Mouse (Mus musculus) embryonic stem cell, embryonic (primary cell): ENCODE measurements around the gene Slc28a1.
"Not testable (repeated sequence)": the region's sequence is repeated elsewhere in the genome, so short reads cannot be mapped to it uniquely, and the experiment has no call there.

ENCODE experiments used
- CTCF ChIA-PET, 4 experiments: fragments of 300-600 bp in 2 of 4; fragments of 350-600 bp in 2 of 4; sonication (Branson Sonifier 250); formaldehyde crosslinking; loops; one replicate each; lab custom pipeline; 2022; ENCODE audit warnings: inconsistent platforms in 2 of 4; lab: Charles Lee
- POLR2A ChIA-PET, 4 experiments: fragments of 300-600 bp in 2 of 4; fragments of 350-600 bp in 2 of 4; sonication (Branson Sonifier 250); formaldehyde crosslinking; loops; one replicate each; lab custom pipeline; 2022; ENCODE audit warnings: antibody characterized with exemption in 4 of 4, inconsistent platforms in 1 of 4; lab: Charles Lee

Slc28a1 gene

GRCm38 (mm10) chr7:81174654-81175053 is 60.1 kb downstream of the Slc28a1 start:
- ChIA-PET POLR2A (interaction anchor here in 2 of 4 experiments (0.6 to 2.9 kb wide), 7 partner anchors 10 to 419 kb away, joined by 3 to 8 read pairs (median 3); no protein-coding TSS in a partner anchor), CTCF (interaction anchor here in 2 of 4 experiments (1.5 to 2.7 kb wide), 2 partner anchors 8 to 34 kb away, joined by 3 to 13 read pairs; no protein-coding TSS in a partner anchor)

- POLR2A ChIA-PET = interaction anchor here in 3 of 4 experiments (0.5 to 2.9 kb wide), 17 partner anchors 9 to 439 kb away, joined by 3 to 9 read pairs (median 4); no protein-coding TSS in a partner anchor
- CTCF ChIA-PET = interaction anchor here (0.6 to 2.7 kb wide), 6 partner anchors 9 to 163 kb away, joined by 3 to 13 read pairs (median 3); no protein-coding TSS in a partner anchor
Measured at GRCm38 (mm10) chr7:81176187-81176769, 61.7 kb downstream of the Slc28a1 start.

GRCm38 (mm10) chr7:81179494-81179893 is 64.9 kb downstream of the Slc28a1 start:
- CTCF ChIA-PET = interaction anchor here in 1 of 4 experiments (0.7 kb wide), 1 partner anchor 1035 kb away, joined by 3 read pairs; no protein-coding TSS in a partner anchor

GRCm38 (mm10) chr7:81182492-81183175 is 68.0 kb downstream of the Slc28a1 start:
- ChIA-PET POLR2A (interaction anchor here in 3 of 4 experiments (0.9 to 3.6 kb wide), 20 partner anchors 8 to 162 kb away, joined by 3 to 14 read pairs (median 4); partner anchors contain the start of gene Alpk3 (in 1 of the 3)), CTCF (interaction anchor here in 2 of 4 experiments (0.6 to 2.5 kb wide), 9 partner anchors 9 to 542 kb away, joined by 3 to 6 read pairs (median 4); no protein-coding TSS in a partner anchor)

More at GRCm38 (mm10) chr7:81179494-81179893, 64.9 kb downstream of the Slc28a1 start:
- POLR2A ChIA-PET = interaction anchor here in 3 of 4 experiments (0.6 to 2.1 kb wide), 7 partner anchors 9 to 323 kb away, joined by 3 to 5 read pairs (median 4); no protein-coding TSS in a partner anchor

GRCm38 (mm10) chr7:81183181-81183580 is 68.6 kb downstream of the Slc28a1 start:
- ChIA-PET POLR2A (interaction anchor here in 3 of 4 experiments (0.6 to 3.6 kb wide), 21 partner anchors 8 to 1037 kb away, joined by 3 to 14 read pairs (median 4); partner anchors contain the start of genes Alpk3 (in 1 of the 3) and Rps17 (in 1 of the 3)), CTCF (interaction anchor here in 2 of 4 experiments (0.7 to 2.5 kb wide), 6 partner anchors 10 to 123 kb away, joined by 3 to 6 read pairs (median 4); no protein-coding TSS in a partner anchor)

- POLR2A ChIA-PET = interaction anchor here in 3 of 4 experiments (1.0 to 2.0 kb wide), 4 partner anchors 18 to 161 kb away, joined by 3 to 7 read pairs (median 5); partner anchors contain the start of gene Rps17 (in 1 of the 3)
- CTCF ChIA-PET = no interaction called here
Measured at GRCm38 (mm10) chr7:81184136-81184535, 69.5 kb downstream of the Slc28a1 start.

- CTCF ChIA-PET = no interaction called here
- POLR2A ChIA-PET = interaction anchor here in 1 of 4 experiments (1.3 kb wide), 1 partner anchor 8 kb away, joined by 3 read pairs; no protein-coding TSS in a partner anchor
Measured at GRCm38 (mm10) chr7:81184651-81185050, 70.1 kb downstream of the Slc28a1 start.

GRCm38 (mm10) chr7:81186036-81186435 is 71.4 kb downstream of the Slc28a1 start:
- CTCF ChIA-PET = not testable (repeated sequence)
- POLR2A ChIA-PET = interaction anchor here in 1 of 4 experiments (1.3 kb wide), 1 partner anchor 9 kb away, joined by 3 read pairs; no protein-coding TSS in a partner anchor

- CTCF ChIA-PET = interaction anchor here in 1 of 4 experiments (1.7 kb wide), 1 partner anchor 22 kb away, joined by 4 read pairs; no protein-coding TSS in a partner anchor
Measured at GRCm38 (mm10) chr7:81189180-81189579, 74.6 kb downstream of the Slc28a1 start.

GRCm38 (mm10) chr7:81195509-81195908 is 80.9 kb downstream of the Slc28a1 start:
- POLR2A ChIA-PET = interaction anchor here in 2 of 4 experiments (1.0 to 1.3 kb wide), 3 partner anchors 17 to 46 kb away, joined by 3 read pairs; no protein-coding TSS in a partner anchor
- CTCF ChIA-PET = no interaction called here

More at GRCm38 (mm10) chr7:81189180-81189579, 74.6 kb downstream of the Slc28a1 start:
- POLR2A ChIA-PET = interaction anchor here in 3 of 4 experiments (0.6 to 3.8 kb wide), 10 partner anchors 10 to 1033 kb away, joined by 3 to 23 read pairs (median 4); partner anchors contain the start of genes Pde8a (in 1 of the 3) and Rps17 (in 1 of the 3)

GRCm38 (mm10) chr7:81196796-81197195 is 82.2 kb downstream of the Slc28a1 start:
- ChIA-PET POLR2A (interaction anchor here in 3 of 4 experiments (1.0 to 4.4 kb wide), 6 partner anchors 15 to 149 kb away, joined by 3 to 44 read pairs (median 3); partner anchors contain the start of genes Pde8a (in 1 of the 3) and Rps17 (in 1 of the 3)), CTCF (no interaction called here)

- POLR2A ChIA-PET = interaction anchor here in 3 of 4 experiments (0.6 to 4.4 kb wide), 9 partner anchors 8 to 1173 kb away, joined by 3 to 44 read pairs (median 5); partner anchors contain the start of genes Pde8a (in 1 of the 3) and Rps17 (in 1 of the 3)
- CTCF ChIA-PET = interaction anchor here in 1 of 4 experiments (1.2 to 1.6 kb wide), 2 partner anchors 14 to 31 kb away, joined by 3 to 4 read pairs; no protein-coding TSS in a partner anchor
Measured at GRCm38 (mm10) chr7:81198538-81198937, 83.9 kb downstream of the Slc28a1 start.

GRCm38 (mm10) chr7:81199109-81199508 is 84.5 kb downstream of the Slc28a1 start:
- ChIA-PET POLR2A (interaction anchor here in 3 of 4 experiments (0.5 to 4.4 kb wide), 10 partner anchors 8 to 563 kb away, joined by 3 to 44 read pairs (median 5); partner anchors contain the start of genes Pde8a (in 1 of the 3), Ramac (in 1 of the 3) and Rps17 (in 1 of the 3)), CTCF (interaction anchor here in 2 of 4 experiments (0.6 to 1.6 kb wide), 3 partner anchors 11 to 32 kb away, joined by 3 to 6 read pairs (median 4); no protein-coding TSS in a partner anchor)

- CTCF ChIA-PET = interaction anchor here in 1 of 4 experiments (1.2 to 1.6 kb wide), 2 partner anchors 13 to 33 kb away, joined by 3 to 4 read pairs; no protein-coding TSS in a partner anchor
- POLR2A ChIA-PET = interaction anchor here in 3 of 4 experiments (0.7 to 4.4 kb wide), 9 partner anchors 9 to 563 kb away, joined by 3 to 44 read pairs (median 5); partner anchors contain the start of genes Pde8a (in 1 of the 3), Ramac (in 1 of the 3) and Sec11a (in 1 of the 3)
Measured at GRCm38 (mm10) chr7:81199757-81200156, 85.2 kb downstream of the Slc28a1 start.

- CTCF ChIA-PET = interaction anchor here in 3 of 4 experiments (0.6 to 2.2 kb wide), 3 partner anchors 10 to 130 kb away, joined by 3 to 11 read pairs (median 8); no protein-coding TSS in a partner anchor
- POLR2A ChIA-PET = interaction anchor here in 3 of 4 experiments (0.7 to 3.7 kb wide), 43 partner anchors 10 to 358 kb away, joined by 3 to 51 read pairs (median 5); partner anchors contain the start of genes Pde8a (in 3 of the 3) and Rps17 (in 3 of the 3)
Measured at GRCm38 (mm10) chr7:81202389-81202788, 87.8 kb downstream of the Slc28a1 start.

- ChIA-PET CTCF (interaction anchor here in 2 of 4 experiments (2.2 kb wide), 2 partner anchors 9 to 36 kb away, joined by 8 to 11 read pairs; no protein-coding TSS in a partner anchor), POLR2A (interaction anchor here in 3 of 4 experiments (0.6 to 3.7 kb wide), 23 partner anchors 8 to 1033 kb away, joined by 3 to 51 read pairs (median 7); partner anchors contain the start of genes Pde8a (in 3 of the 3) and Rps17 (in 1 of the 3))
Measured at GRCm38 (mm10) chr7:81203576-81203975, 89.0 kb downstream of the Slc28a1 start.
